Mouse (Mus musculus) heart, postnatal 25 days (tissue): ENCODE measurements at regions not wholly inside any gene's neighbourhood (a gene's known extent, or its start where the extent isn't known, plus 50 kb on each side); places are given as distances from the start of the nearest gene placed in this dataset.

ENCODE experiments used
- DNase-seq: peaks from one replicate; pipeline ENCODE4 v3.0.0; 2022; ENCODE audit warnings: low spot score
- intact Hi-C: fragments of 180-260 bp; cut with DNase I; formaldehyde crosslinking; loops from one replicate; pipeline ENCODE4 v1.15.1; 2025

DNA sequence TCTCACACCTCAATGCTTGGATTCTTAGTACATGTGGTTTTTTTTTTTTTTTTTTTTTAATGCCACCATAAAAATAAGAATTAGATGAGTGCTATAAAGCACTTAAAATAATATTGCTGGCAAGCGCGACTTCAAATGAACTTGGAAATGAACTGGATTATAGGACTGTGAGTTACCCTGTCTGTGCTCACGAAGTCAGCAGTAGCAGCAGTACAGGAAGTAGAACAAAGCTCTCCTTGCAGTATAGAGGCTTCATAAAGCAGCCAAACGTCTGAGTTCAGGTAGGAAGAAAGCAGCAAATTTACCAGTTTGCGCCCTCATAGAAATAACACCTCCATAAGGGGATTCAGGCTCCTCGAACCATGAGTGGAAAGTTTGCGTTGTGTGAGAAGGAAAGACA is 115.6 kb upstream of the Fat1 start:
- intact Hi-C loops: no loop called here
- no peak for DNase-seq

DNA sequence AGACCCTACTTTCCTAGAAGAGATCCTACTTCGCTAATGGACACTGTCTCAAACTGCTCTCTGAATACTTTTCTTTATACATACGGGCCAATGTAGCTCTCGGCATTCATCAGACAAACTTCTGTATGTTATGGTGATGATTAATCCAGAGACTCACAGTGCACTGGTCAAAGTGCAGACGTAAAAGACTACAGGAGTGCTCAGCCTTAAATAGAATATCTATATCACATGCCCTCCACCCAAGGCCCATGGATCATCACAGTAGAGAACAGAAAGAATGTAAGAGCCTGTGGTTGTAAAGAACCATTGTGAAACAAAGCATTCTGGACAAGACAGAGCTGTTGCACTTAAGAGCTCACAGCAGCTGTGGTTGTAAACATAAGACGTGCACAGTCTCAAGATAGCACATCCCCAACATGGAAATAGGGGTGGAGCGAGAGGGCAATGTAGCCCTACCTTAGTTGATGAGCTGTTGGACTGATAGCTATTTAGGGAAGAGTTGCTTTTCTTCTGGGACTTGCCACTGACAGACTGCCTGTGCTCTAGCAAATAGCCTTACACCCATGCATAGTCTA is 110.0 kb upstream of the Fat1 start:
- intact Hi-C loops: no loop called here
- no peak for DNase-seq

DNA sequence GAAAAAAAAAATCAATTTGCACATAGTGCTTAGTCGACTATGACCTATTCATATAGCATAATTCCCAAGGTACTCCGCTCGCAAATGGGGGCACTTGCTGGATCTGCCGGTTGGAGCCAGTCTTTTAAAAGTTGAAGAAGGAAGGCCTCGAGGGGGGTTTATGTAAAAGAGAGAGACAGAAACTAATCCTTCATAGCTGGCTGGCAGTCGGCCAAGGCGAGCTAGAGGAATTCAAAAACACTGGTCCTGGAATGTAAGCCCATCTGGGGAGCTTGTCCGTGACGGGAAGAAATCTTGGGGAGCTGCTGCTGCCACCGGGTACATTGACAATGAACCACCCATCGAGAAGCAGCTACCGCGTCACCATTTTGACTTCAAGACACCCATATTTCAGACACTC is 108.3 kb upstream of the Fat1 start:
- intact Hi-C loops: no loop called here
- DNase-seq: peak; percentile 3

DNA sequence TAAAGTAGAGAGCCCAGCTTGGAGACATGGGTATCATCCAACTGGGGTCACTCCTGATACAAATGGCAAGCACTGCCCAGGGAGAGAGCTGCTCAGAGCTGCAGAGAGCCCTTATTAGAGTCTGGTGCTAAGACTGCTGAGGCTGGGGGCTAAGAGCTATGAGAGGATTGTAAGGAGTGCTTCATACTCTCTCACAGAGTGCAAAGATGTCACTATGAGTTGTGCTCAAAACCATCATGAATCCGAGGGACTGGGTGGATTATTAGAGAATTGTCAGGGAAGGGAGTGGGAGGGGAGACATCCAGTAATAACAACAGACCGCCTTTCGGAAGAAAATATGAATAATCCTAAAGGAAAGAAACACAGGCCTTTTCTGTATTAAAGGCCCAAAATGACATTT is 107.2 kb upstream of the Fat1 start:
- no peak for DNase-seq
- intact Hi-C loops: no loop called here

DNA sequence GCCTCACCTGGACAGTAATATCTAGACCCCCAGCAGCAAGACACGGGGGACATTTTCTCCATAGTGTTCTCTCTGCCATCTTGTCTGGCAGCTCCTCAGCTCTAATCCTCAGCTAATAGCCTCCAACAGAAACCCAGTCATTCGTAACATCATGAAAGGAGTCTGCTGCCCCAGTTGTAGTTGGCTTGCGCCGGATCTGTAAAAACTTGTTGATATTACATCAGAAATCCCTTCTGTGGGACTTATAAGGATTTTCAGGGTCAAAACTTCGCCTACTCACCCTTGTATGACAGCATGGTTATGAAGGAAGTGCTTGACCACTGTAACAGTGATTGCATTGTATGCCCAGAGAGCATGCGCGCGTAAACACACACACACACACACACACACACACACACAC is 96.8 kb upstream of the Fat1 start:
- intact Hi-C loops: no loop called here
- no peak for DNase-seq

DNA sequence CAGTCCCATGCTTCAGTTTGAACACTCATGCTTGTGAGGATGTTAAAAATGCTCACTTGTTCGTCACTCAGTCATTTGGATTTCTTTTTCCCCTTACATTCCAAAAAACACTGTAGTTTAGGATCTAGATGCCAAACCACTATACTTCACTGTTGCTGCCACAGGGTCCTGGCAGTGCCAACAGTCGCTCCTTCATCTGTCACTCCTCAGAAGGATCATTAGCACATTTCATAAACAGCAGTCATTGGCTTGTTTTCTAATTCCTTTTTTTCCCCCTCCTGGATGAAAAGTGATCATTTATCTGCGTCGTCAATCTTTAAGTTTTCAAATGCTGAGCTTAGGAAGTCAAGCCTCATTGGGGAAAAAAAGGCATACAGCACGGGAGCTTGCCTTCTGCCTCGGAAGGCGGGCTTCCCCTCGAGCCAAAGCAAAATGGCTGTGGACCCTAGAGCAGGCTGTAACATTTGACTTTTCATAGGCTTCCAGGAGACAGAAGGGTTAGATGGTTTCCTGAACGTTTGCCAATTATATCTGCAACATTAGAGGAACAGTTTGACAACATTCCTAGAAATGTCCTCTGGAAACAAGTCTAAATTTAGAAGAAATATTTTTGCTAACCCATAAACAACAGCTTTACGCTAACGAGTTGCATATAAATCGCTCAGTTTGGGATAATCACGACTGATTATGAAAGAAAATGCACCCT is 95.6 kb upstream of the Fat1 start:
- DNase-seq: no peak
- intact Hi-C loops: no loop called here

DNA sequence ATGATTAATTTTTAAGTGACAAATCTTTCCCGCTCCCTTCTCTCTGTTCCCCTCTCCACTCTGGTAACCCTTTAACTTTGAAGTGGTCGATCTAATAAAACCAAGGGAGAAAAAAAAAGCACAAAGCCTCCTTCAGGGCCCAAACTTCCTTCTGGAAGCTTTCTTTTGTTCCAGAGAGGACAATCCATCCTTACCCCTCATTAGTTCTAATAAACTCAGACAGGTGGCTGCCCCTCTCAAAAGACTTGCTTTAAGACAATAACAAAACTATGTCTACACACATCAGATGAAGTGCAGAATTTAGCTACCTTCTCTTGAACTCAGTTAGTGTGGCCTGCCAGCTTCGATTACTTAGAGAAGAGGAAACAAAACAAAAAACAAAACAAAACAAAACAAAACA is 94.6 kb upstream of the Fat1 start:
- intact Hi-C loops: no loop called here
- DNase-seq: no peak

DNA sequence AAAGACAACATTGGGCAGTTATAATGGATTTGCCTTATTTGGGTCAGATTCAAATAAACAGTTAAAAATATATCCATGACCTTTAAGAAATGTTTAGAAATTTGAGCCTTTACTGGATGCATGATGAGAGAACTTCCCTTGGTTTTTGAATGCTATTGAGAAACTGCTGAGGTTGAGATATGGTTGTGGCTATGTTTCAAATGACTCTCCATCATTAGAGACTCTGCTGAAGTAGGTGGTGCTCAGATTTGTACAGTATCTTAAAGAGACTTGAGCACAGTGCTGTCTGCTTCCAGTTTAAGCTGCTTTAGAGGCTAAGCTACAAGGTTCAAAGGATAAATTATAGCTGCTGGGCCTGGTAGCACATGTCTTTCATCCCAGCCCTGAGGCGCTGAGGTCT is 90.9 kb upstream of the Fat1 start:
- intact Hi-C loops: no loop called here
- no peak for DNase-seq

DNA sequence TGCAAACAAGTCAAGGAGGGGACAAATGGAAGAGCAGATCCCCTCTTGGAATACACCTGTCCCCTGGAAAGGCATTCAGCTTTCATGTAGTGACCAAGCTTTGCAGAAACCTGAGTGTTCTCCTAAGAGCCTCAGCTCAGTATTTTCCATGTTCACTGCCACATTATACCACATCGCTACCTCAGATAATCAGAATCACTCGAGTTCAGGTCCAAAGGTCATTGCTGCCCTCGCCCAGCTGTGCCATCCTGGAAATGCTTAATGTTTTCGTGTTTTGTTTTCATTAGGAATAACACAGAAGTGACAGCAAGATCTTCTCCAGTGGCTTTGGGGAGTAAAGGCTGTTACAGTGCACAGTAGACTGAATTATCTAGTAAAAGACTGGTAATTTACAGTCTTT is 83.0 kb upstream of the Fat1 start:
- no peak for DNase-seq
- intact Hi-C loops: no loop called here

DNA sequence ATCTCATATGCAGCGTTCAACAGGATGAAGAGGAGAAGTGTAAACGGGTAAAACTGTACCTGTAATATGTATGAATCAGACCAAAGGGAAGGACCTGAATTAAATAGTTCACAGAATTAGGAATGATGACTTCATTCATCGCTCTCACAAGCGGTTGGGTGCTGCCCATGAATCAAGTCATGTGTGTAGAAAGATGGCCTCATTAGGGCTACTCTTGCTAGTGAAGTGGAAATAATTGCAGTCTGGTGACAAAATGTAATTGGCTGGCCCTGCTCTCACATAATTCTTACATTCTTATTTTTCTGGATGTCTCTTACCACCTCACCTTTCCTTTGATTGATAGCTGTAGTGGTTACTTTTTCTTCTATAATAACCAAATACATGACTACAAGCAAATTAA is 80.1 kb upstream of the Fat1 start:
- DNase-seq: no peak
- intact Hi-C loops: no loop called here

DNA sequence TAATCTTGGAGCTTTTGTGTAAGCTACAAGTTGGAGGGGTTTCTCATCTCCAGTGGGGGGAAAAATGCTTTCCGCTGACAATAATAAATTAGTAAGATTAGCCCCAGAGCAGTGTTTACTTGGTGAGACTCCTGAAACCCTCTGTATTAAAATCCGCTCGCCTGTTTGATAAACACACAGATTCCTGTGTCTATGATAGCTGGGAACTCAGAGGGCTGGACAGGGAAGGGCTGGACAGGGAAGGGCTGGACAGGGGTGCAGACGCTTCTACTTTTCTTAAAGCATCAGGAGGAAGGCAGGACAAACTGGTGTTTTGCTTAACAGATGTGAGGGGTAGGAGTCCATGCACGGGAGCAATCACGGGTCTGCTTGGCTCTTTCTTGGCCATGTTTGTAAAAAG is 68.0 kb upstream of the Fat1 start:
- intact Hi-C loops: no loop called here
- no peak for DNase-seq

DNA sequence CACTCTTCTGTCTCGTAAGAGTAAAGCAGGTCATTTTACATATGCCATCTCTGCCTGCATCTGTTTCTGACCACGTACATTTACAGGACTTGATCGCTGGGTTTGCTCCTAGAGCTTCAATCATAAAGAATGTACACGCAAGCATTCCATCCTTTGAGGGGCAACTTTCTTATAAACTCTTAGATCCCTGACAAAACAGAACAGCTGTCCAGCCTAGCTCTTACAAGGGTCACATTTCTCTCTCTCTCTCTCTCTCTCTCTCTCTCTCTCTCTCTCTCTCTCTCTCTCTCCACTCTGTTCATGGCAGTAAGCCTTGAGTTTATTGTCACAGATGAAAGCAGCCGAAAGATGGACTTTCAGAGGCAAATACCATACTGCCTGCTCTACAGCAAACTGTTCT is 67.6 kb upstream of the Fat1 start:
- intact Hi-C loops: no loop called here
- no peak for DNase-seq

DNA sequence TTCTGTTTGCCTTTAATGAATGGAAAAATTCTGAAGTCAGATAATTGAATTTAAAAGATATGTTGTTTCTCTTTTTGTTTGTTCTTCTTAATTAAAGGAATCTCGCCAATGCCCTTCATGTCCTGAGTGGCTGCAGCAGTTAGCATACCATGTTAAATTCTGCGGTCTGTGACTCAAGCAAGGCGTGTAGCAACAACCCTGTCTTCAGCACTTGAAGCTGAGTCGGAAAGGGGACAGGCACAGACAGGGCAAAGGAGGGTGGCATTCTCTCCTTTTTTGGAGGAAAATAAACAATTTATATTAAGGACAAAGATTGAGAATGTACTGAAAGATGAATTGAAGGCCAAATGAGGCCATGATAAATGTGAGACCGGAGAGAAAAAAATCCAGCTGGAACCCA is 58.2 kb upstream of the Fat1 start:
- no peak for DNase-seq
- intact Hi-C loops: no loop called here

DNA sequence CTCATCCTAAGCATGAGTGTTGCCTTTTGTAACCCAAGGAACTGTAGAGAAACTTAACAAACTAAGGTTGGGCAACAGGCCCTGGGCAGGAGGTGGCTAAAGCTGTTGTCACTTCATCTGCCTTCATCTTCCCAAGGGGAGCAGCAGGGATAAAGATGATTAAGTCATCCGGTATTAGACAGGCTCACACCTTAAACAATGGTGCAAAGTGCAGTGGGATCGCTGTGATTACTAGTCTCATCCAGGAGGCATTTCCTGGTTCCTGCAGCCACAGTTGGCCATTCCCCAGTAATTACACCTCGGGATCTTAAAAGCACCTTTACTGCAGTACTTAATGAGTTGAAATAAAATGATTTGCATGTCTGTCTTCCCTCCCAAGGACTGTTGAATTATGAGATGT is 57.0 kb upstream of the Fat1 start:
- DNase-seq: no peak
- intact Hi-C loops: no loop called here

DNA sequence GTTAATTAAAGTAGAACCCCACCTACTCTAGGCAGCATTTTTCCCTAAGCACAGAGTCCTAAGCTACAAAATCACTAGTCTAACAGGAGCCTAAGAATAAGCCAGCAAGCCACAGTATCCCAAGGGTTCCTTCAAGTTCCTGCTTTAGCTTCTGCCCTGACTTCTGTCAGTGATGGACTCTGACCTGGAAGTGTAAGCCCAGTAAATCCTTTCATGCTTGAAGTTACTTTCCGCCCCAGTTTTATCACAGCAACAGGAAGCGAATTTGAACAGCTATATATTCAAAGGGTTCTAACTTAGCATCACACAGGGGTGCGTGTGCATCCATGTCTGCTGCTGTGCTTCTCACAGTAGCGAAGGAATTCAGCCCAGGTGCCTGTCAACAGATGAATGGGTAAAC is 56.1 kb upstream of the Fat1 start:
- DNase-seq: no peak
- intact Hi-C loops: no loop called here

DNA sequence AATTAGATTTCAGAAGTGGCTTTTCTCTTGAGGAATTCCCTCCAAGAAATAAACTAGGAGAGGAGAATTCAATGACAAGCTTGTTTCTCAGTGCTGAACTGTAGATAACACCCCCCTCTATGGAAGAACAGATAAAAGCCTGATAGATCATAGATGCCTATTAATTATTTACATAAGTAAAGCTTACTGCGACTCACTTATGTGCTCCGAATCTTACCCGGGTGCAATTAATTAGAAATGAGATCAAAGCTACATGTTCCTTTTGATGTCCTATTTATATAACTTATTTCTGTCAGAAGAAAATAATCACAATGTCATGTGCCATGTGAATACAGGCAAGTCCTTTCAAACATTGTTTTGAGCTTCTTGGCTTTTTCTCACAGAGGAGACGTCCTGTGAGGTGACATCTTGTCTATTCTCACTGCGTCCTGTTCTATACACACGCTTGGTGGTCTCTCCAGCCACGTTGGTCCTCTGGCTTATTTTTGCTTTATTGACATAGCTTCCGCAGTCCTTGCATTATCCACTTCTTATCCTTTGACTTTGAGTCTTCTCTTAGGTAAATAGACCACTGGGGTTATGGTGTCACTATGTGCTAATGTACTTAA is 50.7 kb upstream of the Fat1 start:
- no peak for DNase-seq
- intact Hi-C loops: no loop called here
